Mouse (Mus musculus): Measurements from ENCODE around the gene Rad51b. TPM values are rescaled to one million over a fixed set of nuclear protein-coding genes. Genes with fewer than 3 reads are reported as not detected.
A peak's percentile ranks its signal among the peaks of the same experiment; 100 is the strongest.

The Rad51b gene
- polyA plus RNA-seq, 1 experiment from 2014 or later, result 4.9 TPM

GRCm38 (mm10) chr12:79514680-79515079 lies 217.6 kb downstream of the Rad51b start:
- Histone ChIP-seq H3K27ac (replicated peaks; ENCODE audit: low read depth, low read length) (no peak overlapping the region), H3K4me3 (ENCODE audit: low read depth, low read length) (no peak overlapping the region), H3K9me3 (replicated peaks; ENCODE audit: control insufficient read depth, low read length) (no peaks in the 10 kb centered on the region), H3K27me3 (ENCODE audit: control insufficient read depth, insufficient read depth, low read length) (no peaks in the 10 kb centered on the region), H3K9ac (replicated peaks; ENCODE audit: low read length) (no peak overlapping the region), H3K4me1 (ENCODE audit: control insufficient read depth, insufficient read depth, low read length) (peaks cover 2% of the 10 kb centered on the region; the same call in 1 of the 2 replicates), H3K36me3 (replicated peaks; ENCODE audit: control insufficient read depth, insufficient read depth, low read depth, low read length) (no peaks in the 10 kb centered on the region), H3K4me2 (ENCODE audit: low read depth, low read length) (no peak overlapping the region)
- no peak for ATAC-seq (replicated peaks; ENCODE audit: insufficient number of reproducible peaks, low FRiP score, low TSS enrichment, low read depth)
- DNase-seq (ENCODE audit: low spot score), result no peak
- WGBS, result 94% methylated on average over 3 of the region's 3 CpGs

- no peak overlapping the region for H3K9ac ChIP-seq (replicated peaks; ENCODE audit: low read length)
- DNase-seq (ENCODE audit: low spot score), result no peak
- no peaks in the 10 kb centered on the region for H3K27me3 ChIP-seq (ENCODE audit: control insufficient read depth, insufficient read depth, low read length)
- H3K9me3 ChIP-seq (replicated peaks; ENCODE audit: control insufficient read depth, low read length), result no peaks in the 10 kb centered on the region
- 9% methylated on average over 1 of the region's 1 CpGs for WGBS
- no peak overlapping the region for H3K4me2 ChIP-seq (ENCODE audit: low read depth, low read length)
- H3K36me3 ChIP-seq (replicated peaks; ENCODE audit: control insufficient read depth, insufficient read depth, low read depth, low read length), result no peaks in the 10 kb centered on the region
- no peak overlapping the region for H3K27ac ChIP-seq (replicated peaks; ENCODE audit: low read depth, low read length)
- H3K4me1 ChIP-seq (ENCODE audit: control insufficient read depth, insufficient read depth, low read length), result no peaks in the 10 kb centered on the region
- no peak for ATAC-seq (replicated peaks; ENCODE audit: insufficient number of reproducible peaks, low FRiP score, low TSS enrichment, low read depth)
- no peak overlapping the region for H3K4me3 ChIP-seq (ENCODE audit: low read depth, low read length)
These were observed 225.3 kb downstream of the Rad51b start for GRCm38 (mm10) chr12:79522374-79522773.

DNA sequence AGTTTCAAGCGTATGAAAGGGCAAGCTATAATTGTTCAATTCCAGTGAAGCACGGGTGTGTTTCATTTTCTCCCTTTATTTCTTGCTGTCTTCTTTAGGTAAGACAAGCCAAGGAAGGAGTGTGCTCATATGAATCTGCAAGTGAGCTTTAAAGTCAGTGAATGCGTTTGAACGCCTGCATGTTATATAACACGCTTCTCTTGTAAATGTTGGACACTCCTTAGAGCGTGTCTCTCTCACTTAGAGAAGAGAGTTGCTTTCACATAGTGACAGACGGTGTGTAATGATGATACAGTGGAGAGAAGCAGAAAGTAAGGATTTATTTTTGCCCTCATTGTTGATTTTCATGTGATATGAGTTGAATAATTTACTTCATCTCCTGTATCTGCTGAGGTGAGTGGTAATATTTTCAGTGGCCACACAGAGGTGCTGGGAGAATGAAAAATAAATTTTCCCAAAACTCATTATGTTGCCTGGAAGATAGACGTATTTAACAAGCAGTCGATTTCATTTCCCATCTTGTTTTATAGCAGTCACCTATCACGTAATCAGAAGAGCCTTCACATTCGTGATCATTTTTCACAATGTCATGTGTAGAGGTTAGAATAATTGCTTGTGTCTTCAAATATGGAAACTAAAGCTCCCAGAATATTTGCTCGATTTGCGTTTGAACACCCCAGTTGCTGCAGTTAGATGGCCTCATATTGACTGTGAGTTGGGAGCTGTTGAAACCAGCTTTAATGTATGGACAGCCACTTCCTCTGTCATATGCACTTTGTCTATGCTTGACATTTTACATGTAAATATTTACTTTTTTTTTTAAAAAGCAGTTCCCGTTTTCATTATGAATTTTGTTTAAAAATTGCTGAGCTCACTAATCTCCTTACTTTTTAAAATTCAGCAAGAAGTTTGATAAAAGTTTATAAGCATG lies 228.1 kb downstream of the Rad51b start:
- Histone ChIP-seq H3K9ac (replicated peaks; ENCODE audit: low read length) (no peak overlapping the region), H3K4me1 (ENCODE audit: control insufficient read depth, insufficient read depth, low read length) (no peaks in the 10 kb centered on the region), H3K27ac (replicated peaks; ENCODE audit: low read depth, low read length) (no peak overlapping the region), H3K4me3 (ENCODE audit: low read depth, low read length) (no peak overlapping the region), H3K4me2 (ENCODE audit: low read depth, low read length) (no peak overlapping the region), H3K27me3 (ENCODE audit: control insufficient read depth, insufficient read depth, low read length) (no peaks in the 10 kb centered on the region), H3K9me3 (replicated peaks; ENCODE audit: control insufficient read depth, low read length) (no peaks in the 10 kb centered on the region), H3K36me3 (replicated peaks; ENCODE audit: control insufficient read depth, insufficient read depth, low read depth, low read length) (no peaks in the 10 kb centered on the region)
- DNase-seq (ENCODE audit: low spot score) (no peak), ATAC-seq (replicated peaks; ENCODE audit: insufficient number of reproducible peaks, low FRiP score, low TSS enrichment, low read depth) (no peak)
- whole genome bisulfite sequencing, result 76% methylated on average over 14 of the region's 14 CpGs

DNA sequence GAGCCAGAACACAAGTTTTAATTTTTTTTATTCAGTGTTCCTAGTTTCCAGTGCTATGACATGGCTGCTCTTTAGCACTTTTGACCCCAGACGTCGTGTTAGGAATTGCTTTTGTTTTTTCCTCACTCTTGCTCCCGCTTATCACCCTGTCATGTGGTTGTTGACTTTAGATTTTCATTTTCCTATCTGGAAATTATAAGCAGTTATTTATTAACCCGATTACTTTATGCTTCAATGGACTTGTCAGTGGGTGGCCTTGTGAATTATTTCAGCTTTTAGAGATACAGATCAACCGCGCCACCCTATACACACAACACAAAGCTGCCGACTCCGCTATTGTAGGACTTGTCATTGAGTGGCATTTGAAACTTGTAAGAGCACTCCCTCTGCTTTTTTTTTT lies 228.8 kb downstream of the Rad51b start:
- H3K4me1 ChIP-seq (ENCODE audit: control insufficient read depth, insufficient read depth, low read length), result no peaks in the 10 kb centered on the region
- H3K4me3 ChIP-seq (ENCODE audit: low read depth, low read length), result no peak overlapping the region
- DNase-seq (ENCODE audit: low spot score) (no peak), ATAC-seq (replicated peaks; ENCODE audit: insufficient number of reproducible peaks, low FRiP score, low TSS enrichment, low read depth) (no peak)
- no peak overlapping the region for H3K9ac ChIP-seq (replicated peaks; ENCODE audit: low read length)
- H3K9me3 ChIP-seq (replicated peaks; ENCODE audit: control insufficient read depth, low read length), result no peaks in the 10 kb centered on the region
- no peaks in the 10 kb centered on the region for H3K27me3 ChIP-seq (ENCODE audit: control insufficient read depth, insufficient read depth, low read length)
- H3K27ac ChIP-seq (replicated peaks; ENCODE audit: low read depth, low read length), result no peak overlapping the region
- no peaks in the 10 kb centered on the region for H3K36me3 ChIP-seq (replicated peaks; ENCODE audit: control insufficient read depth, insufficient read depth, low read depth, low read length)
- no peak overlapping the region for H3K4me2 ChIP-seq (ENCODE audit: low read depth, low read length)
- 55% methylated on average over 8 of the region's 8 CpGs for WGBS

- no peak overlapping the region for H3K27ac ChIP-seq (replicated peaks; ENCODE audit: low read depth, low read length)
- no peaks in the 10 kb centered on the region for H3K9me3 ChIP-seq (replicated peaks; ENCODE audit: control insufficient read depth, low read length)
- no peak overlapping the region for H3K4me2 ChIP-seq (ENCODE audit: low read depth, low read length)
- no peak overlapping the region for H3K9ac ChIP-seq (replicated peaks; ENCODE audit: low read length)
- no peaks in the 10 kb centered on the region for H3K4me1 ChIP-seq (ENCODE audit: control insufficient read depth, insufficient read depth, low read length)
- 73% methylated on average over 3 of the region's 3 CpGs for WGBS
- no peaks in the 10 kb centered on the region for H3K36me3 ChIP-seq (replicated peaks; ENCODE audit: control insufficient read depth, insufficient read depth, low read depth, low read length)
- DNase-seq (ENCODE audit: low spot score) (no peak), ATAC-seq (replicated peaks; ENCODE audit: insufficient number of reproducible peaks, low FRiP score, low TSS enrichment, low read depth) (no peak)
- no peaks in the 10 kb centered on the region for H3K27me3 ChIP-seq (ENCODE audit: control insufficient read depth, insufficient read depth, low read length)
- H3K4me3 ChIP-seq (ENCODE audit: low read depth, low read length), result no peak overlapping the region
These were observed 230.1 kb downstream of the Rad51b start for GRCm38 (mm10) chr12:79527222-79527621.

GRCm38 (mm10) chr12:79530275-79530902 lies 233.3 kb downstream of the Rad51b start:
- H3K4me1 ChIP-seq (ENCODE audit: control insufficient read depth, insufficient read depth, low read length), result no peaks in the 10 kb centered on the region
- no peaks in the 10 kb centered on the region for H3K9me3 ChIP-seq (replicated peaks; ENCODE audit: control insufficient read depth, low read length)
- WGBS, result 47% methylated on average over 10 of the region's 10 CpGs

GRCm38 (mm10) chr12:79531809-79532798 lies 235.0 kb downstream of the Rad51b start:
- Histone ChIP-seq H3K4me1 (ENCODE audit: control insufficient read depth, insufficient read depth, low read length) (no peaks in the 10 kb centered on the region), H3K4me3 (ENCODE audit: low read depth, low read length) (no peak overlapping the region), H3K27ac (replicated peaks; ENCODE audit: low read depth, low read length) (peak overlapping the region; percentile 53), H3K9ac (replicated peaks; ENCODE audit: low read length) (no peak overlapping the region), H3K9me3 (replicated peaks; ENCODE audit: control insufficient read depth, low read length) (no peaks in the 10 kb centered on the region), H3K36me3 (replicated peaks; ENCODE audit: control insufficient read depth, insufficient read depth, low read depth, low read length) (no peaks in the 10 kb centered on the region), H3K4me2 (ENCODE audit: low read depth, low read length) (no peak overlapping the region), H3K27me3 (ENCODE audit: control insufficient read depth, insufficient read depth, low read length) (no peaks in the 10 kb centered on the region)
- DNase-seq (ENCODE audit: low spot score) (peak; percentile 69), ATAC-seq (replicated peaks; ENCODE audit: insufficient number of reproducible peaks, low FRiP score, low TSS enrichment, low read depth) (0 out of 2 replicates have a peak, but pooled peaks have one; percentile 21)
- 40% methylated on average over 5 of the region's 5 CpGs for WGBS

More at GRCm38 (mm10) chr12:79530275-79530902, 233.3 kb downstream of the Rad51b start:
- Histone ChIP-seq H3K4me2 (ENCODE audit: low read depth, low read length) (no peak overlapping the region), H3K27me3 (ENCODE audit: control insufficient read depth, insufficient read depth, low read length) (no peaks in the 10 kb centered on the region), H3K9ac (replicated peaks; ENCODE audit: low read length) (no peak overlapping the region), H3K27ac (replicated peaks; ENCODE audit: low read depth, low read length) (no peak overlapping the region), H3K4me3 (ENCODE audit: low read depth, low read length) (no peak overlapping the region), H3K36me3 (replicated peaks; ENCODE audit: control insufficient read depth, insufficient read depth, low read depth, low read length) (no peaks in the 10 kb centered on the region)
- DNase-seq (ENCODE audit: low spot score) (no peak), ATAC-seq (replicated peaks; ENCODE audit: insufficient number of reproducible peaks, low FRiP score, low TSS enrichment, low read depth) (no peak)

Measured in embryonic facial prominence, embryonic 11.5 days (tissue).